Mouse (Mus musculus) megakaryocyte, embryonic 14.5 days (primary cell): Measurements from ENCODE around the gene Ptk6.

Source experiments
- FLI1 ChIP-seq: IDR thresholded peaks from 2 replicates; pipeline ENCODE4 v1.6.1; 2012; ENCODE audit warnings: low read length, inconsistent platforms, mixed read lengths
- GATA1 ChIP-seq: IDR thresholded peaks from 3 replicates; pipeline ENCODE4 v1.6.1; 2012; ENCODE audit warnings: mixed read lengths, low read length, inconsistent platforms, borderline replicate concordance

DNA sequence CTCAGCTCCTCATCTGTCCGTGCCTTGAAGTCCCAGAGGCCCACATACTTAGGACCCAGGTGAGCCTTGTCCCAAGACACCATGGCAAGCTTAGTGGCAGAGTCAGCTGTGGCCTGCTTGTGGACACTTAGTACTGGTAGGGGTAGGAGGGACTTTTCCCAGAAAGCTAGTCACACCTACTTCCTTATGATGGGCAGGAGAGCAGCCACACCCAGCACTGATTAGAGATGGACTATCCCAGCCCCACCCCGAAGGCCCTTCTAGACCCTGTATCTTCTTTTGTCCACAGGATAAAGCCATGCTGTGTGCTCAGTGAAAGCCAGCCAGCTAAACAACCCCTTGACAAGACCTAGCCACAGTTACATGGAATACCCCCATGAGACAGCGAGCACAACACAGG lies at the start of gene Ptk6:
- no peak for TF ChIP-seq FLI1
- TF ChIP-seq GATA1 = no peak
